Mouse (Mus musculus) frontal cortex, postnatal 25 days (tissue): ENCODE measurements around the gene Fam214a.
"Not testable (repeated sequence)": the region's sequence is repeated elsewhere in the genome, so short reads cannot be mapped to it uniquely, and the experiment has no call there.

Experiments
- DNase-seq, 2 experiments: peaks; one replicate each; pipeline ENCODE4 v3.0.0; 2022; ENCODE audit warnings: low spot score in 2 of 2

Gene Fam214a

GRCm38 (mm10) chr9:74979866-74980265 lies 27.2 kb downstream of the Fam214a start:
- no peak for DNase-seq

GRCm38 (mm10) chr9:74981663-74982111 lies 29.0 kb downstream of the Fam214a start:
- DNase-seq, result no peak

- DNase-seq, result no peak
These were observed 29.5 kb downstream of the Fam214a start for GRCm38 (mm10) chr9:74982193-74982592.

- DNase-seq, result not testable (repeated sequence)
These were observed 30.0 kb downstream of the Fam214a start for GRCm38 (mm10) chr9:74982722-74983121.

- DNase-seq, result no peak
These were observed 32.6 kb downstream of the Fam214a start for GRCm38 (mm10) chr9:74985173-74985715.

GRCm38 (mm10) chr9:74985770-74986169 lies 33.1 kb downstream of the Fam214a start:
- no peak for DNase-seq

- DNase-seq, result no peak
These were observed 36.3 kb downstream of the Fam214a start for GRCm38 (mm10) chr9:74988893-74989460.

GRCm38 (mm10) chr9:74989990-74990389 lies 37.3 kb downstream of the Fam214a start:
- no peak for DNase-seq

- DNase-seq, result no peak
These were observed 42.0 kb downstream of the Fam214a start for GRCm38 (mm10) chr9:74994611-74995257.

GRCm38 (mm10) chr9:74996349-74996748 lies 43.7 kb downstream of the Fam214a start:
- DNase-seq, result no peak

GRCm38 (mm10) chr9:74997976-74998375 lies 45.3 kb downstream of the Fam214a start:
- DNase-seq, result no peak

- DNase-seq, result no peak
These were observed 48.3 kb downstream of the Fam214a start for GRCm38 (mm10) chr9:75001006-75001405.

GRCm38 (mm10) chr9:75001611-75002204 lies 49.0 kb downstream of the Fam214a start:
- DNase-seq, result no peak

- DNase-seq, result no peak
These were observed 49.6 kb downstream of the Fam214a start for GRCm38 (mm10) chr9:75002262-75002661.

GRCm38 (mm10) chr9:75004203-75004602 lies 51.5 kb downstream of the Fam214a start:
- DNase-seq, result no peak

- no peak for DNase-seq
These were observed 63.9 kb downstream of the Fam214a start for GRCm38 (mm10) chr9:75016591-75016990.

GRCm38 (mm10) chr9:75019181-75019580 lies 66.5 kb downstream of the Fam214a start:
- no peak for DNase-seq

- DNase-seq, result no peak
These were observed 66.9 kb downstream of the Fam214a start for GRCm38 (mm10) chr9:75019592-75019991.

GRCm38 (mm10) chr9:75020561-75020960 lies 67.9 kb downstream of the Fam214a start:
- DNase-seq, result no peak

- DNase-seq, result no peak
These were observed 69.9 kb downstream of the Fam214a start for GRCm38 (mm10) chr9:75022546-75022945.

- DNase-seq, result no peak
These were observed 70.6 kb downstream of the Fam214a start for GRCm38 (mm10) chr9:75023150-75023894.

- DNase-seq, result no peak
These were observed 71.4 kb downstream of the Fam214a start for GRCm38 (mm10) chr9:75024089-75024488.
